Mouse (Mus musculus): ENCODE measurements at regions not wholly inside any gene's neighbourhood (a gene's known extent, or its start where the extent isn't known, plus 50 kb on each side); places are given as distances from the start of the nearest gene placed in this dataset.
"Not testable (repeated sequence)": the region's sequence is repeated elsewhere in the genome, so short reads cannot be mapped to it uniquely, and the experiment has no call there.

DNA sequence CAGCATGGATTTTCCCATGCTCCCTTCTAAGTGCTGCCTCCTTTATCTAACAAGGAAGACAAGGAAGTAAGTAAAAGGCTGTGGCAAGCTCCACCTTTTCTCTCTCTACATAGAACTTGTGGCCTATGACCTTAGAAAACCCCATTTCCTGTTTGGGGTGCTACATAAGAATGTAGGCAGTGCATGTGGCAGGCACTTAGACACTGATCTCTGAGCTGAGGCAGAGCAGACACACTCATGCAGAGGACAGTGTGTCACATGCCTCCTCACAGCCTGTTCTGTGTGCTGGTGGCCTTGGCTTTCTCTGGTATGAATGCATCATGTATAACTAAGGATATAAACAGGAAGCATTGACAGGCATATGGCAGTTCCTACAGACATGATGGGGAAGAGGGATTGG lies 367.6 kb upstream of the Olfr1507 start:
- not testable (repeated sequence) for DNase-seq (ENCODE audit: low read depth)

- not testable (repeated sequence) for DNase-seq (ENCODE audit: low read depth)
Measured at GRCm38 (mm10) chr14:52862491-52862890, 366.9 kb upstream of the Olfr1507 start.

GRCm38 (mm10) chr14:52855339-52855738 lies 359.8 kb upstream of the Olfr1507 start:
- not testable (repeated sequence) for DNase-seq (ENCODE audit: low read depth)

GRCm38 (mm10) chr14:52853598-52853997 lies 358.0 kb upstream of the Olfr1507 start:
- DNase-seq (ENCODE audit: low read depth) = not testable (repeated sequence)

GRCm38 (mm10) chr14:52847970-52848369 lies 352.4 kb upstream of the Olfr1507 start:
- not testable (repeated sequence) for DNase-seq (ENCODE audit: low read depth)

GRCm38 (mm10) chr14:52824005-52824404 lies 328.5 kb upstream of the Olfr1507 start:
- not testable (repeated sequence) for DNase-seq (ENCODE audit: low read depth)

DNA sequence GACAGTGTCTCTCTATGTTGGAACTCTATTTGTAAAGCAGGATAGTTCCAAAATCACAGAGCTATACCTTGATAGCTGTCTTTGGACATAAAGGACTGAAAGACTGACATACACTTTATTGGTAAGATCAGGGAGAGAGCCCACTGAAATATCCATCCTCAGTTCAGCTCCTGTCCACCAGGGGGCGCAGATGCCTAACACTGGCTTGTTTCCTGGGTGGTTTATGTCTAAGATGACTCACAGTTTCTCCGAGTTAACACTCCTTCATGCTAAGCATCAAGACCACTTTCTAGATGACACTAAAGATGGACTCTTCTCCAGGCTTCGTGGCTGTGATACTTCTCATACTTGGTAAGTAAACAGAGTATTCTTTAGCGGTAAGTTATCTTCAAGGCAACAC lies 326.1 kb upstream of the Olfr1507 start:
- DNase-seq (ENCODE audit: low read depth) = not testable (repeated sequence)

- DNase-seq (ENCODE audit: low read depth) = not testable (repeated sequence)
Measured at GRCm38 (mm10) chr14:52811128-52811415, 315.5 kb upstream of the Olfr1507 start.

GRCm38 (mm10) chr14:52810275-52811127 lies 315.0 kb upstream of the Olfr1507 start:
- not testable (repeated sequence) for DNase-seq (ENCODE audit: low read depth)

- DNase-seq (ENCODE audit: low read depth) = not testable (repeated sequence)
Measured at GRCm38 (mm10) chr14:52801705-52802104, 306.2 kb upstream of the Olfr1507 start.

- not testable (repeated sequence) for DNase-seq (ENCODE audit: low read depth)
Measured at GRCm38 (mm10) chr14:52792600-52792999, 297.1 kb upstream of the Olfr1507 start.

DNA sequence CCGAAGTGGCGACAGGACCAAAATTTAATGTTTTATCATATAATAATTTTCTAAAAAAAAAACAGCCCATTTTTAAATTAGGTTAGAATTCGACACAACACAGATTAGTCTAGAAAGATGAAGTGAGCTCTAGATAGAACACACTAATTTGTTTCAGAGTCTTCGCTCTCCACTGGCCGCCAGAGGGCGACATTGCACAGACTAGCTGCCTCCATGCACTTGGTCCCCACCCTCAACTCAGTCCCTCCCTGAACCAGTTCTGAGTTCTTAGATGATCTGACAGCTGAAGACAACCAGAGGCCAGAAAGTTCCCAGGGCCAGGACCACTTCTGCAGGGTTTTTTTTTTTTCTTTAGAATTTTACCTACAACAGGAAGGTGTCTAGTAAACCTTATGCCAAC lies 296.3 kb upstream of the Olfr1507 start:
- DNase-seq (ENCODE audit: low read depth) = not testable (repeated sequence)

- not testable (repeated sequence) for DNase-seq (ENCODE audit: low read depth)
Measured at GRCm38 (mm10) chr14:52782832-52783231, 287.3 kb upstream of the Olfr1507 start.

- DNase-seq (ENCODE audit: low read depth) = not testable (repeated sequence)
Measured at GRCm38 (mm10) chr14:52775816-52776215, 280.3 kb upstream of the Olfr1507 start.

DNA sequence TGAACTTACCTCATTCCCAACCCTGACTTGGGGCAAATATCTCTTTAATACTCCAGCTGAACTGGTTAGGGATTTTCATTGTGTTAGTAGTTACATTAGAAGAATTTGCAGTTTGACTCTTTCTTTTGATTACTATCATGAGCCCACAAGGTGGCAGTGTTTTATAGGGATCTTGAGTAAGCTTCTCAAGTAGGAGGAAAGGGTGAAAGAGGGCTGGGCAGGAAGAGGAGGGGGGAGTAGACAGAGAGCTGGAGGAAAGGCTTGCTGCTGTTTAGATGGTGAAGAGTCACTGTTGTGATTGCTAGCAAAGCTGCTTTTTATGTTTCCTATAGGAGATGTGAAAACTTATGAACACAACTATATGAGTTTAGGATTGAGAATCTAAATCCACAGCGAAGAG lies 273.9 kb upstream of the Olfr1507 start:
- not testable (repeated sequence) for DNase-seq (ENCODE audit: low read depth)

GRCm38 (mm10) chr14:52752159-52752558 lies 256.6 kb upstream of the Olfr1507 start:
- DNase-seq (ENCODE audit: low read depth) = not testable (repeated sequence)

GRCm38 (mm10) chr14:52726680-52727079 lies 231.1 kb upstream of the Olfr1507 start:
- DNase-seq (ENCODE audit: low read depth) = not testable (repeated sequence)

DNA sequence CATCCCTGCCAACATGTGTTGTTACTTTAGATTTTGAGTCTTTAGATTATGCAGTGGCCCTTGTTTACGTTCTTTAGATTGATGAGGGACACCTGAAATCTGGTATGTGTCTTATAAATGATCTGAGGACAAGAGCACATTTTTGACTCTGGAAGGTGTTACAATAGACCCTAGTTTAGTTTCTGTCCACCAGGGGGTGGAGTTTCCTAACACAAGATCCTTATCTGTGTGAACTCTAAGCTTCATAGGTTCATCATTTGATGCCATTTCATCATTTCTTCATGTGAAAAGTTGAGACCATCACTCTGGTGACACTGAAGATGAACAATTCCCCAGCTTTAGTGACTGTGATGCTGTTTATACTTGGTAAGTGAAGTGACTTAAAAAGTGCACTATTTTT lies 229.4 kb upstream of the Olfr1507 start:
- not testable (repeated sequence) for DNase-seq (ENCODE audit: low read depth)

DNA sequence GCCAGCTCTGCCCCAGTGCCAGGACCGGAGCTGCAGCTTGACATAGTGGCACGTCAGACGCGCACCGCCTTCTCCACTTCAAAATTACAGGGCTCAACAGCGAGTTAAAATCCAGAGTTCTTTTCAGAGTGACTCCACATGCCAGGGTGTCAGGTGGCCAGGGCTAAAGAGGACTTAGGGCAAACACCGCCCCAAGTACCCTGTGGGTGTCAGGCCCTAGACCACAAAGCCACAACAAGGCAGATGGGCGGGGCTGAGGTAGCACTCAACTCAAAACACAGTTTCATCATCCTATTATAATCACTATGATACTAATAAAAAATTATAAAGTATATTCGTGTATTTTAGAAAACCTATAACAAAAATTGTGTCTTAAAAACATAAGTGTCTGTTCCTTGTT lies 225.1 kb upstream of the Olfr1507 start:
- DNase-seq (ENCODE audit: low read depth) = no peak

- not testable (repeated sequence) for DNase-seq (ENCODE audit: low read depth)
Measured at GRCm38 (mm10) chr14:52700851-52701250, 205.3 kb upstream of the Olfr1507 start.

DNA sequence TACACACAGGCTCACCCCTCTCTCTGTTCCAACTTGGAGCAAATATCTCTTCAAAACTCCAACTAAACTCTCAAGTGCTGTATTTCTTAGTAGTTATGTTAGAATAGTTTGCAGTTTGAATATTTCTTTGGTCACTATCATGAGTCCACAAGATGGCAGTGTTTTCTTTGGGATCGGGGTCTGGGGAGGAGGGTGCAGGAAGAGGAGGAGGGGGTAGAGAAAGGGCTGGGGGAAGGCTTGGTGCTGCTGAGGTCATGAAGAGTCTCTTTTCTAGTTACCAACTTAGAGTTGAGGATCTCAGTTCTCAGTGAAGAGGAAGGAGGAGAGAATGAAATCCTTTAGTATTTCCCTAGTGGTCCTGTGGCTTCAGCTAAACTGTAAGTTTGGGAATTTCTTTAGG lies 188.1 kb upstream of the Olfr1507 start:
- not testable (repeated sequence) for DNase-seq (ENCODE audit: low read depth)

DNA sequence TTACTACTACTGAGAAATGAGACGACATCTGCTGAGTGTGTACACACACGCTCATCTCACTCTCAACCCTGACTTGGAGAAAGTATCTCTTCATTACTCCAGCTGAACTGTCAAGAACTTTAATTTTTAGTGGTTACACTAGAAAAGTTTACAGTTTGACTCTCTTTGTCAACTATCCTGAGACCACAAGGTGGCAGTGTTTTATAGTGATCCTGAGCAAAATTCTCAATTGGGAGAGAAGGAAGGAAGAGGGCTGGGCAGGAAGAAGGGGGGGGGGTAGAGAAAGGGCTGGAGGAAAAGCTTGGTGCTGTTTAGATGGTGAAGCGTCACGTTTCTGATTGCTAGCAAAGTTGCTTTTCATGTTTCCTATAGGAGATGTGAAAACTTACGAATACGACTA lies 158.8 kb upstream of the Olfr1507 start:
- peak; percentile 10 for DNase-seq (ENCODE audit: low read depth)

DNA sequence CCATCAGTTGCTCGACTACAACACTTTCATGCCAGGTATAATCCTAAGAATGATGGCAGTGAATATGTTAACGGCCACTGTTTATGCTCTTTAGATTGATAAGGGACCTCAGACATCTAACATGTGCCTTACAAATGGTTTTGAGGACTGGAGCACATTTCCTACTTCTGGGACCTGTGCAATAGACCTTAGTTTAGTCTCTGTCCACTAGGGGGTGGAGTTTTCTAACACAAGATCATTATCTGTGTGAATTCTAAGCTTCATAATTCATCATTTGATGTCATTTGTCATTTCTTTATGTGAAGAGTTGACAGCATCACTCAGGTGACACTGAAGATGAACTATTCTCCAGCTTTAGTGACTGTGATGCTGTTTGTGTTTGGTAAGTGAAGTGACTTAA lies 142.6 kb upstream of the Olfr1507 start:
- DNase-seq (ENCODE audit: low read depth) = peak; percentile 2

DNA sequence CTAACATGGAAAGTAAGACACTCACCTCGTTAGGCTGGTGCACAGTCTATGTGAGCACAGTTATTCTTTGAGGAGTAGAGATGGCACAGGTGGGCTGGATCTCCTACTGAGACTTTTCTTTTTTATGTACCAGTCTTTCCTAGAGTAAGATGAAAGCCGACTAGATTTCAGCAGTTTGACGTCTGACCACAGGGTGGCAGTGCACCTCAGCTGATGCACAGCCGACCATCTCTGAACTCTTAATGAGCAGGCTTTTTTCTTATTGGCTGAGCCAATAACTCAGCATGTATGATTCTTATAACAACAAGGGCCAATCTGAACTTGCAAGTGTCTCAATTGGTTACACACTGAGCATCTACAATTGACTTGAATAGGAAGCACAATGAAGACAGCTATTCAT lies 126.6 kb upstream of the Olfr1507 start:
- DNase-seq (ENCODE audit: low read depth) = peak; percentile 19
